Mouse (Mus musculus) bone marrow, adult 2 months (tissue): ENCODE results near the gene Nudc.

Experiments used
- CTCF ChIP-seq: fragments of 200-500 bp; IDR thresholded peaks from 2 replicates; pipeline ENCODE4 v1.5.1; 2011; ENCODE audit warnings: low read length, control low read depth; ENCODE audit not compliant: control insufficient read depth, insufficient read depth
- POLR2A ChIP-seq: fragments of 200-500 bp; IDR thresholded peaks from 2 replicates; pipeline ENCODE4 v1.6.1; 2011; ENCODE audit warnings: low read depth, mild to moderate bottlenecking, control low read depth, low read length, borderline replicate concordance; ENCODE audit not compliant: control insufficient read depth

DNA sequence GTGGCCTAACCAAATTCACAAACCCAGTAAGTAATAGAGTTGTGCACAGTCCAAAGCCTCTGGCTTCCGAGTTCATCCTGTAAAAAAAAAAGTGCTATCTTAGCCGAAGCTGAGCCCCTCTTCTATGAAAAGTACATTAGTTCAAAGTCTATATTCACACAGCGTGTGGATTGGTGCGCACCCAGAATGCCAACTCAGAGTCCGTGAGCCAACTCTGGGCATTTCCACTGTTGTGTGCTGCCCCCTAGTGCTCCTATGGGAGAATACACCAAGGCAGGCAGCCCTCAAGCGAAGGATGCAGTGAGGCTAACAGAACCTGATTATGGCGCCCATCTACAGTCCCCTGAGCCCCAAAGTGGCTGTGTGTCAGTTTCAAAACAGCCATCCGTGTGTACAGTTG is 32.8 kb downstream of the Nudc start:
- no peak for TF ChIP-seq POLR2A
- peak; percentile 88 for TF ChIP-seq CTCF
